19 mouse cellular contexts compared by ENCODE assay signal in genomic region chr8:90743546-90743945, GRCm38 (mm10).
A peak's percentile ranks its signal among the peaks of the same experiment; 100 is the strongest.
DNase-seq lines count a peak whose midpoint lies in the region.
"Had no signal": no experiment of that assay in that cellular context is flagged by ENCODE, and none has a peak within 500 bp of the region (broad histone marks: within the 10 kb centered on the region; RNA-seq: fewer than 3 reads in every experiment).

No protein-coding gene starts in this region.

- intact Hi-C loops in gastrocnemius, postnatal 14 days (cut with DNase I; ENCODE audit: low total_unique reads): no loop called here

- peak; percentile 2 for DNase-seq in adrenal gland, postnatal 10 days
- DNase-seq in adrenal gland, adult 18-20 months (ENCODE audit: low spot score in 2 of 2): no peak
- DNase-seq in heart, adult 18-20 months: peak; percentile 2 to 10
- DNase-seq in heart, adult 11 months: no peak
- peak; percentile 29 for DNase-seq in layer of hippocampus, adult 9-11 months
- DNase-seq in layer of hippocampus, adult 9-10 months (ENCODE audit: low spot score): no peak
- peak; percentile 65 for DNase-seq in Muller cell, postnatal 12 days (ENCODE audit: inconsistent ontology term)
- no peak for DNase-seq in gastrocnemius, postnatal 14 days
- DNase-seq: adrenal gland, postnatal 36 days; cerebellum, adult 9-10 months; forebrain, postnatal 0 days; gastrocnemius, postnatal 25 days; kidney, adult 18-20 months; kidney, postnatal 10 days; liver, embryonic 13.5 days; lung, embryonic 14.5 days; lung, postnatal 4 days; right cerebral cortex, postnatal 14 days; thymus, postnatal 36 days had no signal

Comparison
In these comparisons a context has a peak if more than half of its experiments do, and no peak if none do; other contexts are left out.
1. DNase-seq: peak in adrenal gland, postnatal 10 days (single experiment), heart, adult 18-20 months (2 of 2), layer of hippocampus, adult 9-11 months (single experiment) and Muller cell, postnatal 12 days (single experiment); none in adrenal gland, adult 18-20 months (0 of 2), heart, adult 11 months (single experiment), layer of hippocampus, adult 9-10 months (single experiment) and gastrocnemius, postnatal 14 days (single experiment).